Mouse (Mus musculus) NIH3T3 (cell line): Measurements from ENCODE around the gene Cpeb1.

Experiments
- DNase-seq: peaks from one replicate; pipeline ENCODE4 v3.0.0-alpha.2; 2012; ENCODE audit warnings: low read depth

Cpeb1 gene

DNA sequence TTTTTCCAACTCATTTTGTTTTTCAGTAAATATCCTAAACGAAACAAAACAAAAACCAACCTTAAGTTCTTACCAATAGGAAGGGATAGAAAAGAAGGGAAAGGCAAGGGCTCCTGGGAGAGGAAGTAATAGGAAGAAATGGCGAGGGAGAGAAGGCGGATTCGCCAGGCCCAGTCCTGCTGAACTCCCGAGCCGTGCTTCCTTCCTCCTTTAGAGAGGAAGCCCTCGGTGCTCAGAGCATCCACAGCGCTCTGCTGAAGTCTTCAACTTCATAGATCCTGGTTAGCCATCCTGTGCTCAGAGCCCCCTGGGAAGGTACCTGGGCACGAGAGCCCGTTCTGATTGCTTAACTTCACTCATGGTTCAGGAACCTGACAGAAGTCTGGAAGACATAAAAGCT is 127.6 kb downstream of the Cpeb1 start:
- DNase-seq: no peak

DNA sequence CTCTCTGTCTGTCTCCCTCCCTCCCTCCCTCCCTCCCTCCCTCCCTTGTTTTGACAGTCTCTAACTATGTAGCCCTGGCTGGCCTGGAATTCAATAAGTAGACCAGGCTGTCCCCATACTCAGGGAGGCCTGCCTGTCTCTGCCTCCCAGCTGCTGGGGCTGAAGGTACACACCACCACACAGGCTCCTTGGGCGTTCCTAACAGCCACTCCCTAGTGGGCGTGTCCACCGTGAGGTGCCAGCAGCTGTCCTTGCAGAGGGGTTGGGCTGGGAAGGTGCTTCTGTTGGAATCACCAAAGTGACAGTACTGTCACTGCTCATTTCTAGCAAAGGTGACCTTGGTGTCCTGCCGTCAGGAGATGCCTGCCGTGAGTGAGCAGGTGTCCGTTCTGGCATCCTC is 128.4 kb downstream of the Cpeb1 start:
- DNase-seq: no peak

DNA sequence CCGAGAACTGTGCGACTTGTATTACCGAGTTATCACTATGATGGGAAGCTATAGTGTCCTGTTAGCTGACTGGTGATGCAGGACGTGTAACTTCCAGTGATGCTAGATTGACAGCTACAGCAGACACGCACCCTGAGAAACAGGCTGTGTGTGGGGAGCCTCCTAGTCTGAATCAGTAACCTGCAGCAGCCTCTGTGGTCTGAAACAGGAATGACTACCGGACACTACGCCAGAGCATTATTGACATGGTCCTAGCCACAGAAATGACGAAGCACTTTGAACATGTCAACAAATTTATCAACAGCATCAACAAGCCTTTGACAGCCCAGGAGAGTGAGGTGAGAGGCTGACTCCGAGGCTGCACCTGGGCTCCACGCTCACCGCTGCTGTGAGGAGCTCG is 129.2 kb downstream of the Cpeb1 start:
- no peak for DNase-seq

DNA sequence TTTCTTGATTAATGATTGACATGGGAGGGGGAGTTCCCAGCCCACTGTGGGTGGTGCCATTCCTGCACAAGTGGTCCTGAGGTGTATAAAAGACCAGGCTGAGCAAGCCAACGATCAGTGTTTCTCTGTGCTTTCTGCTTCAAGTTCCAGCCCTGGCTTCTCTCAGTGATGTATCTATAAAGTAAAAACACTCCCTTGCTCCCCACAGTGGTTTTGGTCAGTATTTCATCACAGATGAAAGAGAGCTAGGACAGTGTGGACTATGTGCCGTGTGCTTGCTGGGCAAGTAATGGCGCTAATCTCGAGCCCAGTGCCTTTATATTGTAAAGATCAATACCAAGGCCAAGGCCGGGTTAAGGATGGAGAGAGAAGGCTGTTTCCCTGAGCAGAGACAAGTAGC is 133.5 kb downstream of the Cpeb1 start:
- DNase-seq: peak; percentile 54

DNA sequence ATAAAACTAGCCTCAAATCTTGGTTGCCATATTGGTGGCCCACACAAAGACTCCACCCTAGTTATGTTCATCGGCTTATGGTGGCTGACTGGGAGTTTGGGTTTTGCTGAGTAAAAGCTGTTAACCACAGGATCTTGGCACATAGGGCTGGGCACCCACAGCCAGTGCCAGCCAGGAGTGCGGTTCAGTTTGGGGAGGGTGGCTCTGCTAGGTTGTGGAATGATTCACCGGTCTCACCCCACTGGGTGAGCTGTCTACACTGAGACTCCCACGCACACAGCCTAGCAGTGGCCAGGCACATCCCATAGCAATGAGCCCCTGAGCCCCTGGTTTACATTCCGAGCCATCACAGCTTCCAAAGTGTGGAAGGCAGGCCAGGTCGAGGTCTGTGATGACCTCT is 135.5 kb downstream of the Cpeb1 start:
- DNase-seq: peak; percentile 66

DNA sequence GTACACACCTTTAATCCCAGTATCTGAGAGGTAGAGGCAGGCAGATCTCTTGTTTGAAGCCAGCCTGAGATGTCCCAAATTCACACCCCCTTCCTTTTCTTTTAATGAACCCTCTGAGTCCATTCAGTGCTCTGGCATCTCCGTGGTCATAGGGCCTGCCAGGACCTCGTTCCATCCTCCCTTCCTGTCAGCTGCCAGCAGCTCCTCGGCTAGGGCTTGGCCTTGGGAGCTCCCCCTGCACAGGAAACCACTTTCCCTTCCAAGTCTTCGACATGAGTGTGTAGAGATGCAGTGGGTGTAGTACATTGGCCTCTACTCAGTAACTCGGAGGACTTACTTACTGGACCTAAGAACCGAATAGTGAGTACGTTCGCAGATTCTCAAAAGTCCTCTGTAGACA is 139.7 kb downstream of the Cpeb1 start:
- peak; percentile 57 for DNase-seq

DNA sequence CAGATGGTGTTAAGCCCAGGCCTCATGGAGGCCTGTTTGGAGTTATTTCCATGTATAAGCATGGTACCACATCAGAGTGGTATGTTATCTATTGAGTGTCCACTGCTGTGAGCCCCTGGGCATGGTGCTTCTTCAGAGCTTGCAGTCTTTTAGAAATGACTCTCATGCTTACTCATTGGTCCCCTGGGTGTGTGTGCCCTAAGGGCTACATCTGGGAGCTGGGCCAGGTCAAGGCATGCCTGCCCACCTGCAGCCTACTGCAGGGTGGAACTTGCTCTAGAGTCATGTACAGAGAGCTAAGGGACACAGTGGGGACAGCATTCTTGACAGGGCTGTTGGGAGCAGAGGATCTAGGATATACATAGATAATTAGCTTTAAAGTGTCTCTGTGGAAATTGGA is 143.7 kb downstream of the Cpeb1 start:
- DNase-seq: peak; percentile 35

DNA sequence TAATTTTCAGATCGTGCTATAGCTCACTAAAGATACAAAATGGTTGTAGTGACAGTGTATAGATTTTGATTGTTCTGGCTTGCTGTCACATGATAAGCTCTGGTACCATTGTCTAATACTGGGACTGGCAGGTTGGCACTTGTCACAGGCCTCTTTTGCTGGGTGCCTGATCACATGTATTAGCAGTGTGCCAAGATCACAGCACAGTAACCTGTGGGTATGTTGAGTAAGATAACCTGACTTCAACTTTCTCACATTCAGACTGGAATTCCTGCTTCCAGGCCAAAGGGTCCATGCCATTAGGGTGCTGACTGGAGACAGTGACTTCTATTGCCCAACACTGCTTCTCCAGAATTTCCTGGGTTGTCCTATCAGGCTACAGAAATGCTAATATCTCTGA is 144.1 kb downstream of the Cpeb1 start:
- no peak for DNase-seq

DNA sequence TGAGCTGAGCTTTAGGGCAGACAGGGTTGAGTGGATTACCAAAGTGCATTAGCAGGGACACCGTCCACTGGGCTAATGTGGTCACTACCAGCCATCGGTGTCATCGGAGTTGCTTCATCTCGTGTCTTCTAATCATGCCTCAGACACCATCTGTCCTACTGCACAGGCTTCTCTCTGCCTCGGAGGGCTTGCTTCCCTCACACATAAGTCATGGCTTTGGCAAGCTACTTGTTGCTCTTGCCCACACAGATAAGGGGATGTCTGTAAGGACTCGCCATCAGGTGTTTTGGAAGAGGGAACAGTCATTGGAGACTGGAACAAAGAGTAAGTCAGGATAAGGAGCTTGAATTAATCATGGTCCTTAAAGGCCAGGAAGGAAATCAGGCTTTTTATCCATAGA is 146.0 kb downstream of the Cpeb1 start:
- no peak for DNase-seq

DNA sequence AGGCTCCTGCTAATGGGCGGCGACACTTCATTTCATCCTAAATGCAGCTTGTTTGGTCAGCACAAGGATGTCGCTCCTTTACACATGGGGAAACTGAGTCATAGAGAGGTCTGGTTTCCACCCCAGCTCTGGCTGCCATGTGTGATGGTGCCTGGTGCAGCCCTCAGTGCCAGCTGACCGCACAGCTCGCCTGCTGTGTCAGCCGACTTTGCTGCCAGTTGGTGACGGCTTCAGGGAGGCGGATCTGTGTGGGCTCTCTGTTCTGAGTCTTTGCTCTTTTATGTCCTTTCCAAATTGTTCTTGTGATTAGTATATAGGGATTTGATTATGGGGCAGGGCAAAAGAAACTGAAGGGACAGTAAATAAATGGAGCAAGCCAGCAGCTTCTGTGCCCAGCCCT is 147.5 kb downstream of the Cpeb1 start:
- DNase-seq: no peak

DNA sequence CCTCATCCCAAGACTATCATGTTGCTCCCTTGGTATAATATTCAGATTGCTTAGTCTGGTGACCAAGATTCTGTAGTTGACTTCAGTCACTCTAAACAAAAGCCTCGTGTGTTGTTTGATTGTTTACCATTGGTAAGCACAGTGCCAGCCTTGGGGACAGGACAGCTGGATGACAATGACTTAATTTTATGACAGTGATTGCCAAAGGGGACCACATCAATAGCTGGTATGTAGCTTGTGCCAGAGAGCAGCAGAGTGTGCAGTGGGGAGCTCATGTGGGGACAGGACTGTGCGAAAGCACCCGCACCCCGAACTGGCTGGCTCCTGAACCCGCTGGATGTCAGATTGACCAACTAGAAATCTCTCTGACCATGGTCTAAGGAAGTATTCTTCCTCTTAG is 150.6 kb downstream of the Cpeb1 start:
- DNase-seq: no peak

DNA sequence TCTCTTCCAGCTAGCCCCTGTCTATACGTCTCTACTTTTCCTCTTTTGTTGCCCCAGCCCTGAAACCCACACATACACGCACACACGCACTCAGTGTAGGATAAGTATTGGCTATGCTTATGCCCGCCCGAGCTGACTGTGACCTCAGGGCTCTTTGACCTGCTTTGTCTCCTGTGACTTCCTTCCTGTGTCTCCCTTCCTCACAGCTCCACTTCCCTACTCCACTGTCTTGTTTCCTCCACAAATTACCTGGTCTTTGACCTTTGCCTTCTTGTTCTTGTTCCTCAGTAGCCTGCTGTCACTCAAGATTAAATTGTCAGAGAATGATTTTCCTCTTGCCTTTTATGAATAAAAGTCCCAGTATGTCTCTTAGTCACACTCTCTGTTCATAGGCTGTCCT is 151.2 kb downstream of the Cpeb1 start:
- DNase-seq: no peak

DNA sequence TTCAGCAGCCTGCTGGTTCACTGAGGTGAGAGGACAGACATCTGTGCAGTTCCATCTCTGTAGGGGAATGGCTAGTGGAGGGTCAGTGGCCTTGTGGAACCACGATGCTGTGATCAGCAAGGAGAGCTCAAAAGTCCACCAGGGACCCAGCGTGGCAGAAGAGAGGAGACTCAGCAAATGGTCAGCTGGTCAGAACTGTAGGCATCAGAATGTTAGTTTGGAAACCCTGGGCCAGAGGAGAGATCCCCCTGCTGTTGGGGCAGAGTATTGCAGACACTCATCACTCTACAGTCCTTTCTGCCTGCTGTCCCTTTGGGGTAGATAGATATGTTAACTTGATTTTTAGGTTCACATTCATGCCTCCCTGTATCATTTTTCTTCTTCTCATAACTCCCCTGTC is 151.6 kb downstream of the Cpeb1 start:
- DNase-seq: peak; percentile 26

DNA sequence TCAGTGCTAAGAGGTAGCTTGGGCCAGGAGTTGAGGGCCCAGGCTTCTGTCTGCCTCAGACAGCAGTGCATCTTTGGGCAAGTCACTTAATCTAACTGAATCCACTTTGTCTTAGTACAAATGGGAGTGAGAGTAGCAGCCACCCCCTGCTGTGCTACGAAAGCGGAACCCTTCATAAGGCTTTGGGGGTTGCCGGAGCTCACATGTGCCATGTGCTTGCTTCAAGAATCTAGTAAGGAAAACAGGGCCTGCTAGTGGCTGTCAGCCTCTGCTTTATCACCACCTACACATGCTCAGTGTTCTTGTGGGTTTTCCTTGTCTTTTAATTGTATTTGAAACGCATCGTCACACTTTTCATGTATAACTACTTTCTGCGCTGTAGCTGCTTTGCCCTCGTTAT is 153.9 kb downstream of the Cpeb1 start:
- no peak for DNase-seq

DNA sequence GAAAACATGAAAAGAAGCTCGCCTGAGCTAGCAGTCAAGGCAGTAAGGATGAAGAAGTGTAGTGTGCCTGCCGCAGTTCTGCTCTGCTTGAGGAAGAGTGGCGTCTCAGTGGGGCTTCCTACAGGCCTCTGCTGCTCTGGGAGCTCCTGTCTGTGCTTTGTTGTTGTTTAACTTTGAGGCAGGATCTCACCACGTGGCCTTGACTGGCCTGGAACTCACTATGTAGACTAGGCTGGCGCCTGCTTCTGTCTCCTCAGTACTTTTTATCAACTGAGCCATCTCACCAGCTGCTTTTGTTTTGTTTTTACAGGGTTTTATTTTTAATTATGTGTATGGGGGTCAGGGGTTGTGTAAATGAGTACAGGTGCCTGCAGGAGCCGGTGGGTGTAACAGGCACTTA is 157.1 kb downstream of the Cpeb1 start:
- DNase-seq: no peak
